Mouse (Mus musculus) myocyte (in vitro differentiated cells): ENCODE results near the gene Scn1a. TPM values are rescaled to one million over a fixed set of nuclear protein-coding genes. Genes with fewer than 3 reads are reported as not detected.

Experiments
- H3K27me3 ChIP-seq: one replicate; pipeline ENCODE4 v1.6.1; 2011; ENCODE audit not compliant: control insufficient read depth, insufficient read depth, insufficient read length
- H3K36me3 ChIP-seq: one replicate; pipeline ENCODE4 v1.6.1; 2011; ENCODE audit not compliant: control insufficient read depth, insufficient read depth
- H3K4me2 ChIP-seq: one replicate; pipeline ENCODE4 v1.6.1; 2011; ENCODE audit warnings: low read depth, control low read depth
- H3K4me3 ChIP-seq: one replicate; pipeline ENCODE4 v1.5.1; 2011; ENCODE audit warnings: mild to moderate bottlenecking, control low read depth, moderate library complexity
- H3K79me2 ChIP-seq: one replicate; pipeline ENCODE4 v1.6.1; 2011; ENCODE audit not compliant: control insufficient read depth, insufficient read depth
- H3ac ChIP-seq: one replicate; pipeline ENCODE4 v1.6.1; 2011; ENCODE audit not compliant: control insufficient read depth, insufficient read length
- CEBPB ChIP-seq: IDR thresholded peaks from 2 replicates; pipeline ENCODE4 v1.6.1; 2011; ENCODE audit warnings: mild to moderate bottlenecking, moderate library complexity; ENCODE audit not compliant: poor library complexity, insufficient read depth, severe bottlenecking
- E2F4 ChIP-seq: IDR thresholded peaks from one replicate; pipeline ENCODE4 v1.6.1; 2011; ENCODE audit warnings: mild to moderate bottlenecking, control low read depth, moderate library complexity; ENCODE audit not compliant: insufficient read depth
- MAX ChIP-seq: IDR thresholded peaks from one replicate; pipeline ENCODE4 v1.6.1; 2011; ENCODE audit warnings: low read depth, mild to moderate bottlenecking, control low read depth
- MYOD1 ChIP-seq, 3 experiments: IDR thresholded peaks; one replicate each; pipeline ENCODE4 v1.6.1; 2011; ENCODE audit warnings: control low read depth in 2 of 3, low read depth in 2 of 3, mild to moderate bottlenecking in 2 of 3, moderate library complexity in 1 of 3; ENCODE audit not compliant: insufficient read length in 2 of 3, control insufficient read depth in 1 of 3
- MYOG ChIP-seq, 3 experiments: IDR thresholded peaks; one replicate each; pipeline ENCODE4 v1.6.1; 2011; ENCODE audit warnings: control low read depth in 2 of 3, low read depth in 2 of 3, mild to moderate bottlenecking in 2 of 3; ENCODE audit not compliant: insufficient read length in 2 of 3, control insufficient read depth in 1 of 3, insufficient read depth in 1 of 3
- POLR2A ChIP-seq: IDR thresholded peaks from one replicate; pipeline ENCODE4 v1.6.1; 2011; ENCODE audit warnings: low read depth, mild to moderate bottlenecking, control low read depth, moderate library complexity; ENCODE audit not compliant: insufficient read length
- POLR2AphosphoS2 ChIP-seq: IDR thresholded peaks from one replicate; pipeline ENCODE4 v1.6.1; 2011; ENCODE audit warnings: low read depth, control low read depth; ENCODE audit not compliant: insufficient read length
- REST ChIP-seq: IDR thresholded peaks from one replicate; pipeline ENCODE4 v1.6.1; 2011; ENCODE audit warnings: mild to moderate bottlenecking, control low read depth, moderate library complexity; ENCODE audit not compliant: insufficient read depth, insufficient read length
- SRF ChIP-seq: IDR thresholded peaks from one replicate; pipeline ENCODE4 v1.6.1; 2011; ENCODE audit warnings: low read depth; ENCODE audit not compliant: control insufficient read depth, insufficient read length
- TCF12 ChIP-seq: IDR thresholded peaks from one replicate; pipeline ENCODE4 v1.6.1; 2011; ENCODE audit warnings: mild to moderate bottlenecking, control low read depth; ENCODE audit not compliant: poor library complexity, insufficient read depth, severe bottlenecking
- TCF3 ChIP-seq: IDR thresholded peaks from one replicate; pipeline ENCODE4 v1.6.1; 2011; ENCODE audit warnings: low read depth, control low read depth; ENCODE audit not compliant: insufficient read length
- USF1 ChIP-seq: IDR thresholded peaks from one replicate; pipeline ENCODE4 v1.6.1; 2011; ENCODE audit warnings: low read depth, mild to moderate bottlenecking, control low read depth, moderate library complexity
- polyA plus RNA-seq: library from polyadenylated mRNA; unstranded; fragments of >200 nt; fragmentation: generic; extraction: Trizol; gene quantifications from one replicate; pipeline ENCODE4 v1.2.1, GENCODE M21; 2012; ENCODE audit warnings: missing spikeins

Scn1a gene
- polyA plus RNA-seq, 1 experiment: not detected

GRCm38 (mm10) chr2:66256220-66257131, 184.2 kb downstream of the Scn1a start, which contains the start of gene Ttc21b:
Ttc21b (minus strand) TSS chr2:66256617.
- TF ChIP-seq MYOG (IDR thresholded peaks at IDR 0.05; ENCODE audit: control insufficient read depth in 1 of 3, insufficient read depth in 1 of 3, insufficient read length in 2 of 3, low read depth in 2 of 3) (no peak), USF1 (peak; percentile 9), REST (no peak), SRF (no peak), MAX (peak; percentile 59), TCF3 (no peak), MYOD1 (IDR thresholded peaks at IDR 0.05; ENCODE audit: control insufficient read depth in 1 of 3, insufficient read length in 2 of 3, low read depth in 2 of 3) (peak in 1 of 3 experiments; percentile 8), TCF12 (no peak), POLR2AphosphoS2 (no peak), E2F4 (no peak), POLR2A (peak; percentile 42), CEBPB (peak; percentile 93)
- Histone ChIP-seq H3K79me2 (no peaks in the 10 kb centered on the region), H3K36me3 (no peaks in the 10 kb centered on the region), H3ac (peak within 1 kb of the TSS; percentile 23), H3K27me3 (no peaks in the 10 kb centered on the region), H3K4me2 (peak within 1 kb of the TSS; percentile 97), H3K4me3 (peak within 1 kb of the TSS; percentile 50)

DNA sequence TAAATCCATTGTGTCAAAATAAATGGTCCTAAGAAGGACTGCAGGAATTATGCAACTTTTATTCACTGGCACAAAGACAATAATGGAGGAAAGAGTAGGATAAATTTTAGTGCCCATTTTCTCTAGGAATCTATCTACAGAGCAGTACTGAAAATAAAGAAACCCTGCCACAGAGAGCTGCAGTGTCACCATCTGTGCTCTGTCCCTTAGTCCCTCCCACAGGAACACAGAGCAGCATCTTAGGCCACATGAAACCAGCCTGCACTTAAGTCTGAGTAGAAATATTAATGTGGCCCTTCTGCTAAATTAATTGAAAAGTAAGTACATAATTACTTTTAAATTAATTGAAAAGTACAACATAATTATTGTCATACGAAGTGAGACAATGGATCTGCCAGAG, 196.6 kb downstream of the Scn1a start:
- TF ChIP-seq MAX: no peak
- TF ChIP-seq MYOG (IDR thresholded peaks at IDR 0.05; ENCODE audit: control insufficient read depth in 1 of 3, insufficient read depth in 1 of 3, insufficient read length in 2 of 3, low read depth in 2 of 3): no peak
- TF ChIP-seq MYOD1 (IDR thresholded peaks at IDR 0.05; ENCODE audit: control insufficient read depth in 1 of 3, insufficient read length in 2 of 3, low read depth in 2 of 3): no peak
- TF ChIP-seq TCF3: no peak
- TF ChIP-seq POLR2A: no peak
- no peak for TF ChIP-seq CEBPB
- TF ChIP-seq SRF: no peak
- TF ChIP-seq E2F4: no peak
- no peak for TF ChIP-seq POLR2AphosphoS2
- no peak for TF ChIP-seq REST
- TF ChIP-seq TCF12: no peak
- TF ChIP-seq USF1: no peak
- H3K4me2 ChIP-seq: no peak overlapping the region

GRCm38 (mm10) chr2:66240334-66240733, 200.3 kb downstream of the Scn1a start:
- TF ChIP-seq MAX (no peak), TCF3 (no peak), MYOG (IDR thresholded peaks at IDR 0.05; ENCODE audit: control insufficient read depth in 1 of 3, insufficient read depth in 1 of 3, insufficient read length in 2 of 3, low read depth in 2 of 3) (no peak), POLR2A (no peak), POLR2AphosphoS2 (no peak), USF1 (no peak), E2F4 (no peak), MYOD1 (IDR thresholded peaks at IDR 0.05; ENCODE audit: control insufficient read depth in 1 of 3, insufficient read length in 2 of 3, low read depth in 2 of 3) (no peak), REST (no peak), CEBPB (no peak), TCF12 (no peak), SRF (no peak)
- H3ac ChIP-seq: no peak overlapping the region
- no peak overlapping the region for H3K4me2 ChIP-seq
- no peaks in the 10 kb centered on the region for H3K36me3 ChIP-seq
- no peaks in the 10 kb centered on the region for H3K79me2 ChIP-seq
- no peak overlapping the region for H3K4me3 ChIP-seq
- no peaks in the 10 kb centered on the region for H3K27me3 ChIP-seq

More for the DNA sequence above, 196.6 kb downstream of the Scn1a start:
- no peak overlapping the region for H3K4me3 ChIP-seq
- no peaks in the 10 kb centered on the region for H3K79me2 ChIP-seq
- peaks cover 9% of the 10 kb centered on the region for H3K36me3 ChIP-seq
- no peak overlapping the region for H3ac ChIP-seq
- H3K27me3 ChIP-seq: no peaks in the 10 kb centered on the region

DNA sequence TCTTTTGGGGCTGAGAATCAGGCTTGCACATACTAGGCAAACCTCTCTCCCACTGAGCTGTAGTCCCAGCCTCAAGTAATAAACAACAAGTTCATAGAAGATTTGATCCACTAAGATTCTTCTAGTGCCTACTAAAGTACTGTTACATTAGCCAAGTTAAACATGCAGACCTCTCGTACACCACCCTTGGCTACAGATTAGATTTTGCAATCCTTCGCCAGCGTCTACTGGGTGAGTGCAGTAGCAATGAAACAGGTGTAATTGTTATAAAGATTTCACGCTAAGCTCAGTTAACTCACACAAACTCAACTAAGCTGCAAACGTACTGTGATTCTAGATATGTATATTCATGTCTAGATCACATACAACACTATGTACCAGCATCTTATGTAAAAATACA, 201.8 kb downstream of the Scn1a start:
- Histone ChIP-seq H3ac (no peak overlapping the region), H3K36me3 (no peaks in the 10 kb centered on the region), H3K79me2 (no peaks in the 10 kb centered on the region), H3K4me3 (no peak overlapping the region), H3K27me3 (no peaks in the 10 kb centered on the region), H3K4me2 (no peak overlapping the region)
- TF ChIP-seq E2F4 (no peak), MAX (no peak), CEBPB (no peak), SRF (no peak)
